Mouse (Mus musculus) midbrain, postnatal 0 days (tissue): Measurements from ENCODE around the gene Stk39. TPM values are rescaled to one million over a fixed set of nuclear protein-coding genes. Genes with fewer than 3 reads are reported as not detected.

ENCODE experiments used
- ATAC-seq: fragments of 200-750 bp; cut with Nextera tagmentation; 2 replicates; pipeline ENCODE4 v1.8.0; 2017; ENCODE audit warnings: moderate number of reproducible peaks, mild to moderate bottlenecking, moderate TSS enrichment, moderate library complexity; ENCODE audit not compliant: low FRiP score
- DNase-seq: peaks from one replicate; pipeline ENCODE4 v3.0.0-alpha.2; 2015; ENCODE audit warnings: low spot score
- H3K27ac ChIP-seq: fragments of 300-500 bp; sonication (generic); 2 replicates; pipeline ENCODE4 v1.5.1; 2014; ENCODE audit warnings: low read depth, mild to moderate bottlenecking, low read length, mixed read lengths
- H3K27me3 ChIP-seq: fragments of 300-500 bp; sonication (generic); 2 replicates; pipeline ENCODE4 v1.6.1; 2014; ENCODE audit warnings: low read length, control low read depth, mixed read lengths; ENCODE audit not compliant: insufficient read depth
- H3K36me3 ChIP-seq: fragments of 300-500 bp; sonication (generic); 2 replicates; pipeline ENCODE4 v1.6.1; 2014; ENCODE audit warnings: low read length, control low read depth, mixed read lengths; ENCODE audit not compliant: insufficient read depth
- H3K4me1 ChIP-seq: fragments of 300-500 bp; sonication (generic); 2 replicates; pipeline ENCODE4 v1.6.1; 2014; ENCODE audit warnings: mild to moderate bottlenecking, control low read depth, antibody characterized with exemption, low read length, mixed read lengths; ENCODE audit not compliant: insufficient read depth
- H3K4me2 ChIP-seq: fragments of 300-500 bp; sonication (generic); 2 replicates; pipeline ENCODE4 v1.6.1; 2014; ENCODE audit warnings: low read depth, mild to moderate bottlenecking, low read length, mixed read lengths; ENCODE audit not compliant: poor library complexity, severe bottlenecking
- H3K4me3 ChIP-seq: fragments of 300-500 bp; sonication (generic); 2 replicates; pipeline ENCODE4 v1.5.1; 2014; ENCODE audit warnings: low read depth, mild to moderate bottlenecking, low read length, moderate library complexity
- H3K9ac ChIP-seq: fragments of 300-500 bp; sonication (generic); replicated peaks from 2 replicates; pipeline ENCODE4 v1.6.1; 2014; ENCODE audit warnings: mild to moderate bottlenecking, low read length, moderate library complexity, mixed read lengths; ENCODE audit not compliant: poor library complexity, severe bottlenecking
- H3K9me3 ChIP-seq: fragments of 300-500 bp; sonication (generic); 2 replicates; pipeline ENCODE4 v1.6.1; 2016; ENCODE audit warnings: low read length, control low read depth
- CTCF ChIP-seq: IDR thresholded peaks from 2 replicates; pipeline ENCODE4 v1.5.1; 2016; ENCODE audit warnings: antibody characterized with exemption, mild to moderate bottlenecking
- WGBS: fragments of 180-500 bp; shearing (Covaris S2); extraction: QIAGEN DNeasy Blood & Tissue Kit; methylation state at CpG from one replicate; pipeline ENCODE4 v1.1.7; 2014; 5-methylcytosine and 5-hydroxymethylcytosine counted together
- polyA plus RNA-seq: library from polyadenylated mRNA; unstranded; fragments of >200 nt; fragmentation: Nextera tagmentation; extraction: Ambion mirVana; gene quantifications from 2 replicates; pipeline ENCODE4 v1.2.1, GENCODE M21; 2015
- total RNA-seq: library from RNA; depleted of rRNA; stranded (reverse); fragments of >200 nt; gene quantifications from 2 replicates; pipeline ENCODE4 v1.2.3, GENCODE M21; 2014

The Stk39 gene
- total and polyA plus RNA-seq, 2 experiments from 2014 or later = 23.4 to 33.9 TPM

DNA sequence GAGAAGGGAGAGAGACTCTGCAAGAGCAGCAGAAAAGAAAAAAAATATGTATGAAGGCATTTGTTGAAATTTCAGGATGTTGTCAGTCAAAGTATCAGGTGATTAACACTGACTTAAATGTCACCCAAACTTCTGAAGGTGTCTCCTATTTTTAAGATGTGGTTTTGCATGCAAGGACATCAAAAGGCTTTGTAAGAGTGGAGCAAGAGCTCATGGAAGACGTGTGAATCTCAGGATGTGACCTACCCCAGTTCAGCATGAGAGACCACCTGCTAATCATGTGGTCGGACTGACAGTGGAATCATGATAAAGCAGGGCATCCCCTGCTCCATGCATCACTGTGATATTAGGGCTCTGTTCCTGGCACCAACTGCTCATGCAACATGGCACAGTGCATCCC lies 175.3 kb downstream of the Stk39 start:
- Histone ChIP-seq H3K27me3 (no peaks in the 10 kb centered on the region), H3K4me2 (no peak overlapping the region), H3K9ac (no peak overlapping the region), H3K27ac (no peak overlapping the region), H3K9me3 (no peaks in the 10 kb centered on the region), H3K4me3 (no peak overlapping the region), H3K4me1 (no peaks in the 10 kb centered on the region), H3K36me3 (no peaks in the 10 kb centered on the region; the same call in 1 of the 2 replicates)
- DNase-seq = no peak
- no peak for ATAC-seq
- 80% methylated on average over 2 of the region's 2 CpGs for WGBS
- TF ChIP-seq CTCF = no peak

- DNase-seq = no peak
- 86% methylated on average over 16 of the region's 16 CpGs for WGBS
- no peak for ATAC-seq
- no peak overlapping the region for H3K9ac ChIP-seq
- no peak overlapping the region for H3K27ac ChIP-seq
- no peaks in the 10 kb centered on the region; the same call in 1 of the 2 replicates for H3K36me3 ChIP-seq
- no peak overlapping the region for H3K4me2 ChIP-seq
- no peaks in the 10 kb centered on the region for H3K27me3 ChIP-seq
- no peak for TF ChIP-seq CTCF
- H3K4me1 ChIP-seq = 0 out of 2 replicates have a peak, but pooled peaks cover 4% of the 10 kb centered on the region
- no peaks in the 10 kb centered on the region for H3K9me3 ChIP-seq
- H3K4me3 ChIP-seq = no peak overlapping the region
Observed at GRCm38 (mm10) chr2:68292539-68293320, 179.3 kb downstream of the Stk39 start.

DNA sequence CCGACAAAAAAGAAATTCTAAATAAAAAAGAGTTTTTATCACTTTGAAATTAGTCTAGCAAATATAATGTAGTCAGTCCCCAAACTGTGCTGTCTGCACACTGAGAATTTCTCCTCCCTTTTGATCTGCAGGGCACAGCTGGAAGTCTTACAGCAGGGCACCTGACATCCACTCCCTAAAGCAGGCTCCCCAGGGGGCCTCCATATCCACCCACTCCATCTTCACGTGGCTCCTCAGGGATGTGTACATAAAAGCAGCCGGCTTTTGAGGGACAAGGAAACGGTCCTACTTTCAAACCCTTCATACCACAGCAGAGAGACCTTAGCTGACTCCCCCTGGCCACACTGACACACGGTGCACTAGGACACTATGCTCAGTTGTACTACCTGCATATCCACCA lies 180.2 kb downstream of the Stk39 start:
- Histone ChIP-seq H3K4me3 (no peak overlapping the region), H3K27me3 (no peaks in the 10 kb centered on the region), H3K27ac (no peak overlapping the region), H3K4me2 (no peak overlapping the region), H3K4me1 (0 out of 2 replicates have a peak, but pooled peaks cover 4% of the 10 kb centered on the region), H3K36me3 (no peaks in the 10 kb centered on the region; the same call in 1 of the 2 replicates), H3K9me3 (no peaks in the 10 kb centered on the region), H3K9ac (no peak overlapping the region)
- no peak for TF ChIP-seq CTCF
- 0 out of 2 replicates have a peak, but pooled peaks have one; percentile 41 for ATAC-seq
- no peak for DNase-seq
- WGBS = 46% methylated on average over 5 of the region's 5 CpGs

DNA sequence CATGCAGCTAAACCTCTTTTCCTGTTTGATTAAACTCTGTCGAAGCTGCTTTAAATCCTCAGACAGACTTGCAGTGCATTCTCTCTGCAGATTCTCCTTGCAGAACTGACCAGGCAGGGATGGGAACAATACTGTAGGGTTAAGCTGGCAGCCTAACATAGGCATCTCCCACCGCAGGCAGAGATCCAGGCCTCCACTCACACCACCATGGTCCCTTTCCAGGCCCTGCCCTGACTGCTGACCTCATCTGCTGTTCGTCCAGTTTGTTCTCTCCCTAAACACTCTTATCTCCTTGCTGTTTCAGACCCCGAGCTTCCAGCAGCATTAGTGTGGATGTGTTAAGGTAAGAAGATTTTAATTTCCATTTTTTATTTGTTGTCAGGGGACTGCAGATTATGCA lies 182.1 kb downstream of the Stk39 start:
- ATAC-seq = no peak

DNA sequence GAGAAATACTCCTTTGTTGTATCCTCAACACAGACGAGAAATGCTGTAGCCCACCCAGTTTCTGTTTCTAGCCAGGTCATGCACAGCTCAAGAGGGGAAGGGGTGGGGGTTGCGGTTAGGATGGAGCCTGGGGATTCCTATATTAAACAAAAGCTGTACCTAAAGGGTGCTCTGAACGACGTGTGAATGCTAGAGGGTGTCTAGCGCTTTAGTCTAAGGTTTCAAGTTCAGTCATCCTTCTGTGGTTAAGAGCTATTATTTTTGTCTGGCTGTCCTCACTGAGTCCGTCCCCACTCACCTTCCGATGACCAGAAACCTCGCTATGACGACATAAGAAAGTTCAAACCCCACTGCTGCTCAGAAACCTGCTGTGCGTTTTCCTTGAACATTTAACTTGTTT lies 182.9 kb downstream of the Stk39 start:
- H3K36me3 ChIP-seq = no peaks in the 10 kb centered on the region
- no peaks in the 10 kb centered on the region for H3K9me3 ChIP-seq
- TF ChIP-seq CTCF = no peak
- H3K4me3 ChIP-seq = no peak overlapping the region
- 0 out of 2 replicates have a peak, but pooled peaks cover 4% of the 10 kb centered on the region for H3K4me1 ChIP-seq
- no peak overlapping the region for H3K27ac ChIP-seq
- H3K4me2 ChIP-seq = no peak overlapping the region
- no peak overlapping the region for H3K9ac ChIP-seq
- H3K27me3 ChIP-seq = no peaks in the 10 kb centered on the region
- WGBS = 82% methylated on average over 10 of the region's 10 CpGs
- DNase-seq (no peak), ATAC-seq (no peak)

More for the DNA sequence above, 182.1 kb downstream of the Stk39 start:
- Histone ChIP-seq H3K9me3 (no peaks in the 10 kb centered on the region), H3K27me3 (no peaks in the 10 kb centered on the region), H3K27ac (no peak overlapping the region), H3K36me3 (no peaks in the 10 kb centered on the region), H3K4me1 (0 out of 2 replicates have a peak, but pooled peaks cover 4% of the 10 kb centered on the region), H3K4me2 (no peak overlapping the region), H3K9ac (no peak overlapping the region), H3K4me3 (no peak overlapping the region)
- no peak for TF ChIP-seq CTCF
- WGBS = 33% methylated on average over 4 of the region's 4 CpGs
- DNase-seq = no peak

DNA sequence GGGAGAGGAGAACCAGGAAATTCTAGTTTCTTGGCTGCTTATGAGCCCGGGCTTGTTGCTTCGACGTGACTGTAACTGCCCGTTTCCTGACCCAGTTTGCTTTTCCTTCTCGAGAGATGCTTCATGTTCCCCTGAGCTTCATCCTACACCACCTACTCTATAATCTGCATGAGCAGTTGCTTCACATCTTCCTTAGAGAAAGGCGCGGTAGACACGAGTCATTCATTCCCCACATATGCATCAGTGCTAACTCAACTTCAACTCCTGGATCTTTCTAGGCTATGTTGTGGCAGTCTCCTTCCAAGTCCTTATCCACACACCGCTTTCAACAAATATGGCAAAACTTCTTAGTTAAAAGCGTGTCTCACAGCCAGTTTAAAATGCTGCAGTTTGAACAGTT lies 184.0 kb downstream of the Stk39 start:
- 96% methylated on average over 10 of the region's 10 CpGs for WGBS
- H3K27ac ChIP-seq = no peak overlapping the region
- no peak overlapping the region for H3K4me3 ChIP-seq
- H3K9me3 ChIP-seq = no peaks in the 10 kb centered on the region
- H3K27me3 ChIP-seq = no peaks in the 10 kb centered on the region
- TF ChIP-seq CTCF = no peak
- no peaks in the 10 kb centered on the region for H3K36me3 ChIP-seq
- no peak overlapping the region for H3K4me2 ChIP-seq
- no peak overlapping the region for H3K9ac ChIP-seq
- H3K4me1 ChIP-seq = 0 out of 2 replicates have a peak, but pooled peaks cover 4% of the 10 kb centered on the region
- ATAC-seq = no peak
- no peak for DNase-seq
